Mouse (Mus musculus): ENCODE data around the gene Sost.

Gene Sost

GRCm38 (mm10) chr11:101937108-101937507 lies 29.7 kb downstream of the Sost start:
- peak; percentile 55 for DNase-seq

- DNase-seq = no peak
Observed at GRCm38 (mm10) chr11:101936421-101936820, 30.4 kb downstream of the Sost start.

GRCm38 (mm10) chr11:101935743-101936142 lies 31.1 kb downstream of the Sost start:
- DNase-seq = no peak

GRCm38 (mm10) chr11:101931978-101932377 lies 34.8 kb downstream of the Sost start:
- no peak for DNase-seq

- peak; percentile 54 for DNase-seq
Observed at GRCm38 (mm10) chr11:101928030-101928762, 38.6 kb downstream of the Sost start.

GRCm38 (mm10) chr11:101926951-101927589 lies 39.7 kb downstream of the Sost start:
- DNase-seq = peak; percentile 40

- DNase-seq = no peak
Observed at GRCm38 (mm10) chr11:101925636-101926035, 41.2 kb downstream of the Sost start.

- no peak for DNase-seq
Observed at GRCm38 (mm10) chr11:101924441-101924976, 42.3 kb downstream of the Sost start.

GRCm38 (mm10) chr11:101923988-101924387 lies 42.8 kb downstream of the Sost start:
- no peak for DNase-seq

GRCm38 (mm10) chr11:101921361-101921952 lies 45.4 kb downstream of the Sost start:
- DNase-seq = no peak

GRCm38 (mm10) chr11:101919660-101920059 lies 47.2 kb downstream of the Sost start:
- peak; percentile 90 for DNase-seq

GRCm38 (mm10) chr11:101918609-101919008 lies 48.2 kb downstream of the Sost start:
- DNase-seq = no peak

- DNase-seq = no peak
Observed at GRCm38 (mm10) chr11:101916772-101917171, 50.0 kb downstream of the Sost start.

GRCm38 (mm10) chr11:101913591-101913990 lies 53.2 kb downstream of the Sost start:
- no peak for DNase-seq
